Mouse (Mus musculus): ENCODE results near the gene Nrap. TPM values are rescaled to one million over a fixed set of nuclear protein-coding genes. Genes with fewer than 3 reads are reported as not detected.

Nrap gene
- total and polyA plus RNA-seq, 3 experiments, result 0.08 to 0.11 TPM; not detected in 1

GRCm38 (mm10) chr19:56422476-56423338 is 32.9 kb upstream of the Nrap start:
- Histone ChIP-seq H3K4me1 (ENCODE audit: control insufficient read depth in 1 of 2, insufficient read depth in 2 of 2, low read length in 2 of 2) (no peaks in the 10 kb centered on the region), H3K36me3 (ENCODE audit: control insufficient read depth in 1 of 2, insufficient read depth in 2 of 2, low read length in 2 of 2) (peaks cover 0 to 8% of the 10 kb centered on the region in 2 experiments; a peak in 1 of 4 replicates), H3K27me3 (ENCODE audit: control insufficient read depth in 1 of 2, insufficient read depth in 2 of 2, low read length in 2 of 2) (no peaks in the 10 kb centered on the region), H3K27ac (ENCODE audit: control insufficient read depth, low read depth, low read length) (no peak overlapping the region), H3K9ac (ENCODE audit: control insufficient read depth, low read depth, low read length, poor library complexity, severe bottlenecking) (no peak overlapping the region), H3K4me3 (ENCODE audit: control insufficient read depth in 1 of 2, insufficient read depth in 1 of 2, low read depth in 2 of 2, low read length in 2 of 2) (no peak overlapping the region), H3K79me2 (ENCODE audit: control insufficient read depth, insufficient read depth, low read length, poor library complexity) (no peaks in the 10 kb centered on the region), H3K9me3 (replicated peaks; ENCODE audit: insufficient read depth, low read length) (no peaks in the 10 kb centered on the region)
- no peak for TF ChIP-seq GABPA (IDR thresholded peaks at IDR 0.05; ENCODE audit: low read depth, low read length)
- no peak for TF ChIP-seq POLR2AphosphoS5 (IDR thresholded peaks at IDR 0.05; ENCODE audit: borderline replicate concordance, low read depth, low read length)
- TF ChIP-seq CHD2 (IDR thresholded peaks at IDR 0.05; ENCODE audit: low read length), result no peak
- peak; percentile 97 for TF ChIP-seq SMC3 (IDR thresholded peaks at IDR 0.05; ENCODE audit: low read depth, low read length)
- peak; percentile 92 to 97 (median 93) for TF ChIP-seq CTCF (IDR thresholded peaks at IDR 0.05 in 2 of 3, conservative IDR thresholded peaks at IDR 0.05 in 1 of 3; ENCODE audit: control insufficient read depth in 1 of 3, insufficient read depth in 1 of 3, low read depth in 2 of 3, low read length in 3 of 3, poor library complexity in 1 of 3, severe bottlenecking in 1 of 3)
- TF ChIP-seq TCF12 (IDR thresholded peaks at IDR 0.05; ENCODE audit: low read depth, low read length), result no peak
- no peak for TF ChIP-seq HCFC1 (IDR thresholded peaks at IDR 0.05; ENCODE audit: low read depth, low read length)
- peak; percentile 94 for TF ChIP-seq RAD21 (IDR thresholded peaks at IDR 0.05; ENCODE audit: low read depth, low read length)
- TF ChIP-seq ZC3H11A (IDR thresholded peaks at IDR 0.05; ENCODE audit: low read depth, low read length), result peak; percentile 98
- TF ChIP-seq JUND (IDR thresholded peaks at IDR 0.05; ENCODE audit: low read depth, low read length), result peak; percentile 8; the same call in 1 of the 2 replicates
- peak; percentile 86 for DNase-seq (ENCODE audit: low read depth, low spot score)

GRCm38 (mm10) chr19:56420345-56420744 is 30.5 kb upstream of the Nrap start:
- Histone ChIP-seq H3K36me3 (ENCODE audit: control insufficient read depth in 1 of 2, insufficient read depth in 2 of 2, low read length in 2 of 2) (peaks cover 0 to 14% of the 10 kb centered on the region in 2 experiments; a peak in 2 of 4 replicates), H3K4me1 (ENCODE audit: control insufficient read depth in 1 of 2, insufficient read depth in 2 of 2, low read length in 2 of 2) (no peaks in the 10 kb centered on the region), H3K9me3 (replicated peaks; ENCODE audit: insufficient read depth, low read length) (no peaks in the 10 kb centered on the region), H3K27me3 (ENCODE audit: control insufficient read depth in 1 of 2, insufficient read depth in 2 of 2, low read length in 2 of 2) (no peaks in the 10 kb centered on the region), H3K9ac (ENCODE audit: control insufficient read depth, low read depth, low read length, poor library complexity, severe bottlenecking) (no peak overlapping the region), H3K4me3 (ENCODE audit: control insufficient read depth in 1 of 2, insufficient read depth in 1 of 2, low read depth in 2 of 2, low read length in 2 of 2) (no peak overlapping the region), H3K27ac (ENCODE audit: control insufficient read depth, low read depth, low read length) (no peak overlapping the region), H3K79me2 (ENCODE audit: control insufficient read depth, insufficient read depth, low read length, poor library complexity) (no peaks in the 10 kb centered on the region)
- TF ChIP-seq CHD2 (IDR thresholded peaks at IDR 0.05; ENCODE audit: low read length) (no peak), POLR2AphosphoS2 (IDR thresholded peaks at IDR 0.05; ENCODE audit: low read length) (no peak), GATA1 (IDR thresholded peaks at IDR 0.05; ENCODE audit: low read depth, low read length) (no peak), RAD21 (IDR thresholded peaks at IDR 0.05; ENCODE audit: low read depth, low read length) (no peak), ZNF384 (IDR thresholded peaks at IDR 0.05; ENCODE audit: low read depth, low read length) (peak; percentile 86), E2F4 (IDR thresholded peaks at IDR 0.05; ENCODE audit: borderline replicate concordance, low read depth, low read length) (no peak), MAFK (IDR thresholded peaks at IDR 0.05; ENCODE audit: borderline replicate concordance, low read depth, low read length) (no peak), EP300 (IDR thresholded peaks at IDR 0.05; ENCODE audit: low read depth in 1 of 2, low read length in 2 of 2) (no peak), ZKSCAN1 (IDR thresholded peaks at IDR 0.05; ENCODE audit: low read depth, low read length) (no peak)
- no peak for DNase-seq (ENCODE audit: low read depth, low spot score)
